Mouse (Mus musculus) CH12.LX (cell line): Measurements from ENCODE around the gene Zcchc10. TPM values are rescaled to one million over a fixed set of nuclear protein-coding genes. Genes with fewer than 3 reads are reported as not detected.

ENCODE experiments used
- DNase-seq: peaks from one replicate; pipeline ENCODE4 v3.0.0-alpha.2; 2013; ENCODE audit errors: extremely low read depth
- H3K27ac ChIP-seq: 2 replicates; pipeline ENCODE4 v1.5.1; 2012; ENCODE audit warnings: low read depth, mild to moderate bottlenecking, control low read depth, moderate library complexity; ENCODE audit not compliant: insufficient read depth
- H3K27me3 ChIP-seq: replicated peaks from 2 replicates; pipeline ENCODE3; 2012; ENCODE audit warnings: inconsistent platforms
- H3K36me3 ChIP-seq, 2 experiments: replicated peaks in 1 of 2; 2 replicates each; pipeline versions ENCODE3 to v1.6.1; 2012; ENCODE audit warnings: inconsistent platforms in 1 of 2, low read length in 1 of 2, mild to moderate bottlenecking in 1 of 2, mixed read lengths in 1 of 2, moderate library complexity in 1 of 2; ENCODE audit not compliant: control insufficient read depth in 1 of 2, insufficient read depth in 1 of 2
- H3K4me1 ChIP-seq, 2 experiments: 2 replicates each; pipeline ENCODE4 v1.6.1; 2012; ENCODE audit warnings: inconsistent platforms in 1 of 2, moderate library complexity in 1 of 2; ENCODE audit not compliant: insufficient read depth in 2 of 2, control insufficient read depth in 1 of 2
- H3K4me2 ChIP-seq: 2 replicates; pipeline ENCODE4 v1.6.1; 2012; ENCODE audit warnings: low read depth, mild to moderate bottlenecking, control low read depth; ENCODE audit not compliant: poor library complexity, insufficient read depth, severe bottlenecking
- H3K4me3 ChIP-seq, 3 experiments: fragments of 150-350 bp in 1 of 3; sonication (generic) in 1 of 3; replicated peaks in 1 of 3; 2 replicates each; pipeline versions ENCODE3 to v1.5.1; 2011 to 2012; ENCODE audit warnings: low read depth in 2 of 3, low read length in 2 of 3, mild to moderate bottlenecking in 2 of 3, moderate library complexity in 2 of 3, control low read depth in 1 of 3, improper control_type of control experiment in 1 of 3, inconsistent platforms in 1 of 3, mixed read lengths in 1 of 3; ENCODE audit not compliant: poor library complexity in 1 of 3
- H3K79me2 ChIP-seq: replicated peaks from 2 replicates; pipeline ENCODE4 v1.6.1; 2012; ENCODE audit warnings: mild to moderate bottlenecking, moderate library complexity; ENCODE audit not compliant: control insufficient read depth, poor library complexity, insufficient read depth, severe bottlenecking; ENCODE audit errors: extremely low read depth
- H3K9ac ChIP-seq: 2 replicates; pipeline ENCODE4 v1.6.1; 2012; ENCODE audit warnings: low read depth, mild to moderate bottlenecking, control low read depth, moderate library complexity; ENCODE audit not compliant: insufficient read depth
- H3K9me3 ChIP-seq: replicated peaks from 2 replicates; pipeline ENCODE3; 2012; ENCODE audit warnings: low read length, inconsistent platforms, mixed read lengths
- BHLHE40 ChIP-seq: IDR thresholded peaks from 2 replicates; pipeline ENCODE4 v1.6.1; 2011; ENCODE audit warnings: mild to moderate bottlenecking, low read depth, low read length, improper control_type of control experiment
- CHD1 ChIP-seq: IDR thresholded peaks from 2 replicates; pipeline ENCODE4 v1.6.1; 2012; ENCODE audit warnings: low read depth, low read length, improper control_type of control experiment, inconsistent platforms
- CHD2 ChIP-seq: IDR thresholded peaks from 2 replicates; pipeline ENCODE4 v1.6.1; 2011; ENCODE audit warnings: low read length, improper control_type of control experiment
- CTCF ChIP-seq, 2 experiments: IDR thresholded peaks in 1 of 2; conservative IDR thresholded peaks in 1 of 2; 2 replicates each; pipeline ENCODE4 v1.5.1; 2011 to 2012; ENCODE audit warnings: low read depth in 2 of 2, low read length in 2 of 2, improper control_type of control experiment in 1 of 2, inconsistent platforms in 1 of 2, mild to moderate bottlenecking in 1 of 2, moderate library complexity in 1 of 2
- E2F4 ChIP-seq: IDR thresholded peaks from 2 replicates; pipeline ENCODE4 v1.6.1; 2011; ENCODE audit warnings: low read depth, low read length, improper control_type of control experiment; ENCODE audit not compliant: insufficient replicate concordance
- EP300 ChIP-seq: IDR thresholded peaks from 2 replicates; pipeline ENCODE4 v1.6.1; 2011; ENCODE audit warnings: low read length, improper control_type of control experiment
- ETS1 ChIP-seq: conservative IDR thresholded peaks from 2 replicates; pipeline ENCODE4 v1.6.1; 2012; ENCODE audit warnings: low read depth, mild to moderate bottlenecking, inconsistent platforms, low read length, improper control_type of control experiment, moderate library complexity
- GABPA ChIP-seq: IDR thresholded peaks from 2 replicates; pipeline ENCODE4 v1.6.1; 2012; ENCODE audit warnings: low read depth, low read length, improper control_type of control experiment, inconsistent platforms; ENCODE audit not compliant: insufficient replicate concordance
- HCFC1 ChIP-seq: IDR thresholded peaks from 2 replicates; pipeline ENCODE4 v1.6.1; 2012; ENCODE audit warnings: low read depth, mild to moderate bottlenecking, inconsistent platforms, low read length, improper control_type of control experiment
- IRF4 ChIP-seq: IDR thresholded peaks from 2 replicates; pipeline ENCODE4 v1.6.1; 2014; ENCODE audit warnings: low read depth, mild to moderate bottlenecking, inconsistent platforms, low read length, improper control_type of control experiment
- JUND ChIP-seq: conservative IDR thresholded peaks from 2 replicates; pipeline ENCODE4 v1.6.1; 2011; ENCODE audit warnings: low read depth, low read length, improper control_type of control experiment
- KAT2A ChIP-seq: IDR thresholded peaks from 2 replicates; pipeline ENCODE4 v1.6.1; 2012; ENCODE audit warnings: low read length, improper control_type of control experiment, inconsistent platforms; ENCODE audit not compliant: insufficient replicate concordance
- MAFK ChIP-seq: IDR thresholded peaks from 2 replicates; pipeline ENCODE4 v1.6.1; 2011; ENCODE audit warnings: low read length, improper control_type of control experiment; ENCODE audit not compliant: insufficient replicate concordance
- MAZ ChIP-seq: IDR thresholded peaks from 2 replicates; pipeline ENCODE4 v1.6.1; 2012; ENCODE audit warnings: low read depth, mild to moderate bottlenecking, inconsistent platforms, low read length, improper control_type of control experiment, moderate library complexity
- MEF2A ChIP-seq: IDR thresholded peaks from 2 replicates; pipeline ENCODE4 v1.6.1; 2014; ENCODE audit warnings: low read depth, mild to moderate bottlenecking, inconsistent platforms, low read length, improper control_type of control experiment, borderline replicate concordance
- MXI1 ChIP-seq: IDR thresholded peaks from 2 replicates; pipeline ENCODE4 v1.6.1; 2011; ENCODE audit warnings: mild to moderate bottlenecking, low read depth, low read length, improper control_type of control experiment
- MYC ChIP-seq: IDR thresholded peaks from 2 replicates; pipeline ENCODE4 v1.6.1; 2011; ENCODE audit warnings: low read depth, mild to moderate bottlenecking, improper control_type of control experiment, low read length
- PAX5 ChIP-seq: IDR thresholded peaks from 2 replicates; pipeline ENCODE4 v1.6.1; 2012; ENCODE audit warnings: low read length, inconsistent platforms, mixed read lengths
- POLR2AphosphoS2 ChIP-seq: IDR thresholded peaks from 2 replicates; pipeline ENCODE4 v1.6.1; 2011; ENCODE audit warnings: low read depth, low read length, improper control_type of control experiment
- RAD21 ChIP-seq: IDR thresholded peaks from 2 replicates; pipeline ENCODE4 v1.6.1; 2011; ENCODE audit warnings: low read depth, mild to moderate bottlenecking, low read length, improper control_type of control experiment, moderate library complexity
- RCOR1 ChIP-seq: conservative IDR thresholded peaks from 2 replicates; pipeline ENCODE4 v1.6.1; 2012; ENCODE audit warnings: low read depth, mild to moderate bottlenecking, inconsistent platforms, low read length, improper control_type of control experiment
- TBP ChIP-seq: conservative IDR thresholded peaks from 2 replicates; pipeline ENCODE4 v1.6.1; 2011; ENCODE audit warnings: low read depth, low read length, improper control_type of control experiment
- TCF12 ChIP-seq: IDR thresholded peaks from 2 replicates; pipeline ENCODE4 v1.6.1; 2014; ENCODE audit warnings: low read depth, mild to moderate bottlenecking, inconsistent platforms, low read length, improper control_type of control experiment
- USF2 ChIP-seq: conservative IDR thresholded peaks from 2 replicates; pipeline ENCODE4 v1.6.1; 2011; ENCODE audit warnings: low read depth, low read length, improper control_type of control experiment
- ZC3H11A ChIP-seq: IDR thresholded peaks from 2 replicates; pipeline ENCODE4 v1.6.1; 2012; ENCODE audit warnings: low read depth, mild to moderate bottlenecking, inconsistent platforms, low read length, improper control_type of control experiment
- ZMIZ1 ChIP-seq: IDR thresholded peaks from 2 replicates; pipeline ENCODE4 v1.6.1; 2012; ENCODE audit warnings: low read depth, mild to moderate bottlenecking, inconsistent platforms, low read length, improper control_type of control experiment
- ZNF384 ChIP-seq: IDR thresholded peaks from 2 replicates; pipeline ENCODE4 v1.6.1; 2012; ENCODE audit warnings: low read depth, low read length, improper control_type of control experiment, inconsistent platforms
- dilution Hi-C: fragments of 300-500 bp; cut with MboI; formaldehyde crosslinking; loops from 2 replicates; pipeline ENCODE4 v1.14.3; 2020; ENCODE audit warnings: low sequenced_read_pairs; ENCODE audit not compliant: extremely low pct_unique_long_range_greater_than_20kb, extremely low pct_ligation_motif_present
- in situ Hi-C: fragments of 300-500 bp; cut with MboI; formaldehyde crosslinking; loops from 3 replicates; pipeline ENCODE4 v1.14.3; 2019; ENCODE audit warnings: low sequenced_read_pairs, low pct_ligation_motif_present, low pct_unique_long_range_greater_than_20kb, mixed read lengths
- polyA plus RNA-seq: library from polyadenylated mRNA; unstranded; fragments of >175 nt; gene quantifications from 2 replicates; pipeline ENCODE4 v1.2.1, GENCODE M21; 2012; ENCODE audit warnings: low read depth; ENCODE audit not compliant: insufficient read length
- total RNA-seq, 2 experiments: library from RNA; depleted of rRNA; stranded (reverse); fragments of 300-350 nt in 1 of 2; fragments of >200 nt in 1 of 2; gene quantifications; 2 replicates each; pipeline ENCODE4 v1.2.3; 2012 to 2014

The Zcchc10 gene
- total and polyA plus RNA-seq, 3 experiments, result 4.9 to 72.4 (median 24.3) TPM

DNA sequence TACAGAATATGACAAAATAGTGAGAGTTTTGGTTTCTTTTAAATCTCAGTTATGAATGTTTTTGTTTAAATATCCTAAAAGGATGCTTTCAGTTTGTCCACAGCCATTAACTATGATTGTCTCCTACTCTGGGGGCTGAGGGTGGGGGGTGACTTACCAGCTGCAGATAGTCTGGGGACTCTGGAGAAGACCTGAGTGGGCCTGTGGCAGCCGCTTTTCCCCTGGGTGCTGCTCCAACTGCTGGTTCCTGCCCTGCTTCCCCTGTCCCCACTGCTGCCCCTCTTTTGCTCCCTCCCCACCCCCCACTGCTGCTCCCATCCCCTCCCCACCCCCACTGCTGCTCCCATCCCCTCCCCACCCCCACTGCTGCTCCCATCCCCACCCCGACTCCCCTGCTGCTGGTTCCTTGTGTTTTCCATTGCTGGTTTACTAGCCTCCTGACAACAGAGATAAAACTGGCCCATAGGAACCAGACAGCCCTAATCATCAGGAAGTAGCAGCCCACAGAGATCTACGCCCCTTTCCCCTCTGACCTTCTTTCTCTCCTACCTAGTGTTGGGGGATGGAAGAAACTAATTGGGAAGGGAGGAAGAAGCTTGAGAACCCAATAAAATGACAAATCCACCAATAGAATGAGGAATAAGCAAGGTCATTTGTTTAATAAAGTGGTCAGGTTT, 11.2 kb downstream of the Zcchc10 start:
- no peak overlapping the region for H3K4me2 ChIP-seq

GRCm38 (mm10) chr11:53336182-53336571, 11.7 kb downstream of the Zcchc10 start:
- H3K27me3 ChIP-seq, result no peaks in the 10 kb centered on the region
- H3K4me2 ChIP-seq, result no peak overlapping the region
- no peak for TF ChIP-seq MAZ
- TF ChIP-seq HCFC1, result no peak
- TF ChIP-seq TCF12, result no peak
- no peak for TF ChIP-seq MEF2A
- TF ChIP-seq TBP, result no peak
- no peak for TF ChIP-seq GABPA
- no peak for TF ChIP-seq MXI1
- no peak for TF ChIP-seq MYC
- no peak for TF ChIP-seq CHD2
- no peak for TF ChIP-seq ZNF384
- no peak for TF ChIP-seq KAT2A
- no peak for TF ChIP-seq JUND
- no peak for TF ChIP-seq ZMIZ1
- TF ChIP-seq BHLHE40, result no peak
- TF ChIP-seq PAX5, result no peak
- no peak for TF ChIP-seq E2F4
- no peak for TF ChIP-seq CHD1
- no peak for TF ChIP-seq CTCF (conservative IDR thresholded peaks at IDR 0.05 in 1 of 2, IDR thresholded peaks at IDR 0.05 in 1 of 2; ENCODE audit: low read depth in 2 of 2, low read length in 2 of 2)
- TF ChIP-seq ZC3H11A, result no peak
- in situ Hi-C loops (no loop called here), dilution Hi-C loops (no loop called here)
- peaks cover 20 to 28% of the 10 kb centered on the region in 2 experiments for H3K36me3 ChIP-seq
- H3K4me3 ChIP-seq, result no peak overlapping the region
- no peak for DNase-seq
- peaks cover 3 to 13% of the 10 kb centered on the region in 2 experiments; a peak in 3 of 4 replicates for H3K4me1 ChIP-seq
- H3K27ac ChIP-seq, result no peak overlapping the region
- no peaks in the 10 kb centered on the region for H3K79me2 ChIP-seq
- no peaks in the 10 kb centered on the region for H3K9me3 ChIP-seq
- H3K9ac ChIP-seq, result no peak overlapping the region

More for the DNA sequence above, 11.2 kb downstream of the Zcchc10 start:
- no peaks in the 10 kb centered on the region for H3K27me3 ChIP-seq
- H3K36me3 ChIP-seq, result peaks cover 24 to 32% of the 10 kb centered on the region in 2 experiments
- H3K9me3 ChIP-seq, result no peaks in the 10 kb centered on the region
- no peak overlapping the region for H3K27ac ChIP-seq
- H3K9ac ChIP-seq, result no peak overlapping the region
- no peak overlapping the region for H3K4me3 ChIP-seq
- DNase-seq, result no peak
- dilution Hi-C loops, result no loop called here
- no peaks in the 10 kb centered on the region for H3K79me2 ChIP-seq
- TF ChIP-seq ZMIZ1 (no peak), TBP (no peak), RCOR1 (no peak), JUND (no peak), ZC3H11A (no peak), MAFK (no peak), POLR2AphosphoS2 (no peak), USF2 (no peak), HCFC1 (no peak), RAD21 (no peak), EP300 (no peak), IRF4 (no peak), GABPA (no peak), ETS1 (no peak)
- in situ Hi-C loops, result no loop called here
- H3K4me1 ChIP-seq, result peaks cover 3 to 15% of the 10 kb centered on the region in 2 experiments; a peak in 3 of 4 replicates
